Mouse (Mus musculus) kidney, adult 10 weeks (tissue): Measurements from ENCODE around the gene Prkg2. TPM values are rescaled to one million over a fixed set of nuclear protein-coding genes. Genes with fewer than 3 reads are reported as not detected.

ENCODE experiments used
- polyA plus RNA-seq: library from polyadenylated mRNA; stranded (reverse); fragments of 350-450 nt; fragmentation: Illumina TruSeq; extraction: RNeasy Lipid Tissue Mini Kit (QIAGEN cat#74804); gene quantifications from one replicate; pipeline ENCODE4 v1.2.3, GENCODE M21; 2014; ENCODE audit warnings: low read depth, low replicate concordance

The Prkg2 gene
- 2.3 TPM for polyA plus RNA-seq

GRCm38 (mm10) chr5:99036596-99037441 is at the start of gene Prkg2:
Gene Prkg2 (minus strand): TSS chr5:99037351.

Other genes starting within 250 kb of the Prkg2 start
- 3.5 TPM for gene Bmp3, start 182.9 kb downstream of the Prkg2 start, polyA plus RNA-seq